Mouse (Mus musculus): ENCODE results near the gene Tbx1.

Tbx1 gene

GRCm38 (mm10) chr16:18589804-18590790, at the start of gene Tbx1:
Tbx1 (minus strand) TSS chr16:18590671.
- no peak for DNase-seq (ENCODE audit: low spot score)

- DNase-seq (ENCODE audit: low spot score) = no peak
These were observed 49.0 kb upstream of the Tbx1 start for GRCm38 (mm10) chr16:18639382-18639929.

GRCm38 (mm10) chr16:18638396-18638795, 47.9 kb upstream of the Tbx1 start:
- DNase-seq (ENCODE audit: low spot score) = no peak

- no peak for DNase-seq (ENCODE audit: low spot score)
These were observed 46.3 kb upstream of the Tbx1 start for GRCm38 (mm10) chr16:18636804-18637203.

- DNase-seq (ENCODE audit: low spot score) = no peak
These were observed 45.9 kb upstream of the Tbx1 start for GRCm38 (mm10) chr16:18636401-18636800.

- DNase-seq (ENCODE audit: low spot score) = no peak
These were observed 42.9 kb upstream of the Tbx1 start for GRCm38 (mm10) chr16:18633333-18633732.

- no peak for DNase-seq (ENCODE audit: low spot score)
These were observed 42.3 kb upstream of the Tbx1 start for GRCm38 (mm10) chr16:18632816-18633215.

GRCm38 (mm10) chr16:18632059-18632458, 41.6 kb upstream of the Tbx1 start:
- no peak for DNase-seq (ENCODE audit: low spot score)

- DNase-seq (ENCODE audit: low spot score) = no peak
These were observed 40.7 kb upstream of the Tbx1 start for GRCm38 (mm10) chr16:18631141-18631540.

- DNase-seq (ENCODE audit: low spot score) = no peak
These were observed 39.8 kb upstream of the Tbx1 start for GRCm38 (mm10) chr16:18630291-18630690.

GRCm38 (mm10) chr16:18629390-18630231, 39.1 kb upstream of the Tbx1 start, which contains the start of gene Sept5:
Sept5 (minus strand) TSS chr16:18629954.
- DNase-seq (ENCODE audit: low spot score) = peak; percentile 75

GRCm38 (mm10) chr16:18628948-18629340, 38.5 kb upstream of the Tbx1 start:
- no peak for DNase-seq (ENCODE audit: low spot score)

- no peak for DNase-seq (ENCODE audit: low spot score)
These were observed 37.9 kb upstream of the Tbx1 start for GRCm38 (mm10) chr16:18628206-18628947.

GRCm38 (mm10) chr16:18627163-18627562, 36.7 kb upstream of the Tbx1 start:
- DNase-seq (ENCODE audit: low spot score) = no peak

- peak; percentile 87 for DNase-seq (ENCODE audit: low spot score)
These were observed 36.0 kb upstream of the Tbx1 start, which contains the start of gene Gm49601 for GRCm38 (mm10) chr16:18626376-18626878. Gm49601 (minus strand) TSS chr16:18626427.

- no peak for DNase-seq (ENCODE audit: low spot score)
These were observed 35.4 kb upstream of the Tbx1 start for GRCm38 (mm10) chr16:18625791-18626311.

- no peak for DNase-seq (ENCODE audit: low spot score)
These were observed 34.6 kb upstream of the Tbx1 start for GRCm38 (mm10) chr16:18625097-18625496.

- no peak for DNase-seq (ENCODE audit: low spot score)
These were observed 34.2 kb upstream of the Tbx1 start for GRCm38 (mm10) chr16:18624641-18625040.

GRCm38 (mm10) chr16:18623751-18624540, 33.5 kb upstream of the Tbx1 start:
- DNase-seq (ENCODE audit: low spot score) = no peak

Measured in embryo, embryonic 10.5 days (tissue).